Mouse (Mus musculus) liver, embryonic 15.5 days (tissue): ENCODE results near the gene Rapgef4. TPM values are rescaled to one million over a fixed set of nuclear protein-coding genes. Genes with fewer than 3 reads are reported as not detected.

Experiments used
- ATAC-seq: fragments of 200-750 bp; cut with Nextera tagmentation; 2 replicates; pipeline ENCODE4 v1.8.0; 2017; ENCODE audit warnings: moderate number of reproducible peaks, mild to moderate bottlenecking, moderate library complexity; ENCODE audit not compliant: insufficient read depth
- H3K27ac ChIP-seq: fragments of 300-500 bp; sonication (generic); replicated peaks from 2 replicates; pipeline ENCODE4 v1.5.1; 2015; ENCODE audit warnings: mild to moderate bottlenecking, inconsistent platforms
- H3K27me3 ChIP-seq: fragments of 300-500 bp; sonication (generic); 2 replicates; pipeline ENCODE4 v1.6.1; 2015; ENCODE audit warnings: mild to moderate bottlenecking, inconsistent platforms
- H3K36me3 ChIP-seq: fragments of 300-500 bp; sonication (generic); replicated peaks from 2 replicates; pipeline ENCODE4 v1.6.1; 2015; ENCODE audit warnings: moderate library complexity, mild to moderate bottlenecking, inconsistent platforms
- H3K4me1 ChIP-seq: fragments of 300-500 bp; sonication (generic); replicated peaks from 2 replicates; pipeline ENCODE4 v1.6.1; 2015; ENCODE audit warnings: inconsistent platforms
- H3K4me2 ChIP-seq: fragments of 300-500 bp; sonication (generic); 2 replicates; pipeline ENCODE4 v1.6.1; 2015; ENCODE audit warnings: moderate library complexity, mild to moderate bottlenecking, inconsistent platforms
- H3K4me3 ChIP-seq: fragments of 300-500 bp; sonication (generic); replicated peaks from 2 replicates; pipeline ENCODE4 v1.5.1; 2015; ENCODE audit warnings: mild to moderate bottlenecking, inconsistent platforms
- H3K9ac ChIP-seq: fragments of 300-500 bp; sonication (generic); 2 replicates; pipeline ENCODE4 v1.6.1; 2015; ENCODE audit warnings: moderate library complexity, mild to moderate bottlenecking, inconsistent platforms
- H3K9me3 ChIP-seq: fragments of 300-500 bp; sonication (generic); replicated peaks from 2 replicates; pipeline ENCODE4 v1.6.1; 2016; ENCODE audit warnings: inconsistent platforms
- WGBS: fragments of 180-500 bp; shearing (Covaris S2); methylation state at CpG from one replicate; pipeline ENCODE4 v1.1.7; 2015; ENCODE audit warnings: mixed read lengths; ENCODE audit not compliant: insufficient replicate concordance; 5-methylcytosine and 5-hydroxymethylcytosine counted together
- polyA plus RNA-seq: library from polyadenylated mRNA; unstranded; fragments of >200 nt; fragmentation: Nextera tagmentation; extraction: Ambion mirVana; gene quantifications from 2 replicates; pipeline ENCODE4 v1.2.1, GENCODE M21; 2015

The Rapgef4 gene
- polyA plus RNA-seq, 1 experiment from 2014 or later: 6.5 TPM

- Histone ChIP-seq H3K4me3 (peak overlapping the region; percentile 86), H3K9ac (peak overlapping the region; percentile 88), H3K9me3 (no peaks in the 10 kb centered on the region), H3K4me1 (peaks cover 22% of the 10 kb centered on the region), H3K4me2 (peak overlapping the region; percentile 79), H3K36me3 (no peaks in the 10 kb centered on the region), H3K27ac (peak overlapping the region; percentile 60), H3K27me3 (peaks cover 11% of the 10 kb centered on the region; the same call in 1 of the 2 replicates)
- under 1% methylated on average over 60 of the region's 60 CpGs for WGBS
- peak; percentile 56 for ATAC-seq
Measured at GRCm38 (mm10) chr2:72285888-72286661, 305.0 kb downstream of the Rapgef4 start.

- peak overlapping the region; percentile 87 for H3K27ac ChIP-seq
- peak overlapping the region; percentile 66 for H3K4me2 ChIP-seq
- peak overlapping the region; percentile 40 for H3K4me3 ChIP-seq
Measured at GRCm38 (mm10) chr2:72287142-72287541, 306.1 kb downstream of the Rapgef4 start.

GRCm38 (mm10) chr2:72288932-72289534 lies 308.0 kb downstream of the Rapgef4 start:
- Histone ChIP-seq H3K36me3 (no peaks in the 10 kb centered on the region), H3K9ac (no peak overlapping the region), H3K27me3 (peaks cover 2% of the 10 kb centered on the region; the same call in 1 of the 2 replicates), H3K9me3 (no peaks in the 10 kb centered on the region), H3K27ac (no peak overlapping the region), H3K4me3 (no peak overlapping the region), H3K4me2 (no peak overlapping the region), H3K4me1 (peaks cover 22% of the 10 kb centered on the region)
- ATAC-seq: no peak
- 85% methylated on average over 11 of the region's 11 CpGs for WGBS

More at GRCm38 (mm10) chr2:72287142-72287541, 306.1 kb downstream of the Rapgef4 start:
- Histone ChIP-seq H3K9me3 (no peaks in the 10 kb centered on the region), H3K27me3 (peaks cover 7% of the 10 kb centered on the region; the same call in 1 of the 2 replicates), H3K4me1 (peaks cover 22% of the 10 kb centered on the region), H3K9ac (peak overlapping the region; percentile 58), H3K36me3 (no peaks in the 10 kb centered on the region)
- ATAC-seq: peak; percentile 91
- WGBS: 7% methylated on average over 4 of the region's 4 CpGs

GRCm38 (mm10) chr2:72291103-72291502 lies 310.1 kb downstream of the Rapgef4 start:
- 76% methylated on average over 1 of the region's 1 CpGs for WGBS
- no peak for ATAC-seq
- Histone ChIP-seq H3K36me3 (no peaks in the 10 kb centered on the region), H3K9me3 (no peaks in the 10 kb centered on the region), H3K27me3 (no peaks in the 10 kb centered on the region), H3K4me2 (no peak overlapping the region), H3K9ac (no peak overlapping the region), H3K27ac (no peak overlapping the region), H3K4me3 (no peak overlapping the region), H3K4me1 (peaks cover 16% of the 10 kb centered on the region)

GRCm38 (mm10) chr2:72292573-72292972 lies 311.5 kb downstream of the Rapgef4 start:
- no peak overlapping the region for H3K4me3 ChIP-seq
- no peaks in the 10 kb centered on the region for H3K27me3 ChIP-seq
- no peaks in the 10 kb centered on the region for H3K9me3 ChIP-seq
- H3K9ac ChIP-seq: no peak overlapping the region
- H3K4me2 ChIP-seq: no peak overlapping the region
- peaks cover 11% of the 10 kb centered on the region for H3K4me1 ChIP-seq
- H3K36me3 ChIP-seq: no peaks in the 10 kb centered on the region
- WGBS: 76% methylated on average over 8 of the region's 8 CpGs
- H3K27ac ChIP-seq: no peak overlapping the region
- ATAC-seq: no peak

GRCm38 (mm10) chr2:72294994-72295393 lies 314.0 kb downstream of the Rapgef4 start:
- Histone ChIP-seq H3K4me2 (no peak overlapping the region), H3K9me3 (no peaks in the 10 kb centered on the region), H3K4me1 (0 out of 2 replicates have a peak, but pooled peaks cover 3% of the 10 kb centered on the region), H3K36me3 (peaks cover 13% of the 10 kb centered on the region), H3K27me3 (no peaks in the 10 kb centered on the region), H3K4me3 (no peak overlapping the region), H3K9ac (no peak overlapping the region), H3K27ac (no peak overlapping the region)
- ATAC-seq: no peak
- WGBS: 68% methylated on average over 6 of the region's 6 CpGs

GRCm38 (mm10) chr2:72296984-72297715 lies 316.1 kb downstream of the Rapgef4 start:
- no peak overlapping the region for H3K27ac ChIP-seq
- no peak overlapping the region for H3K4me3 ChIP-seq
- no peaks in the 10 kb centered on the region for H3K9me3 ChIP-seq
- 80% methylated on average over 10 of the region's 10 CpGs for WGBS
- no peaks in the 10 kb centered on the region for H3K27me3 ChIP-seq
- H3K36me3 ChIP-seq: peaks cover 19% of the 10 kb centered on the region
- no peak overlapping the region for H3K9ac ChIP-seq
- ATAC-seq: no peak
- H3K4me1 ChIP-seq: 0 out of 2 replicates have a peak, but pooled peaks cover 5% of the 10 kb centered on the region
- no peak overlapping the region for H3K4me2 ChIP-seq

- Histone ChIP-seq H3K4me3 (no peak overlapping the region), H3K9me3 (no peaks in the 10 kb centered on the region), H3K4me2 (no peak overlapping the region), H3K27me3 (no peaks in the 10 kb centered on the region), H3K36me3 (peaks cover 19% of the 10 kb centered on the region), H3K4me1 (0 out of 2 replicates have a peak, but pooled peaks cover 5% of the 10 kb centered on the region), H3K27ac (no peak overlapping the region), H3K9ac (no peak overlapping the region)
- WGBS: 69% methylated on average over 10 of the region's 10 CpGs
- ATAC-seq: no peak
Measured at GRCm38 (mm10) chr2:72297716-72298082, 316.7 kb downstream of the Rapgef4 start.

- ATAC-seq: no peak
- Histone ChIP-seq H3K4me2 (no peak overlapping the region), H3K36me3 (peaks cover 19% of the 10 kb centered on the region), H3K27ac (no peak overlapping the region), H3K9ac (no peak overlapping the region), H3K9me3 (no peaks in the 10 kb centered on the region), H3K4me3 (no peak overlapping the region), H3K4me1 (0 out of 2 replicates have a peak, but pooled peaks cover 5% of the 10 kb centered on the region), H3K27me3 (no peaks in the 10 kb centered on the region)
- 60% methylated on average over 4 of the region's 4 CpGs for WGBS
Measured at GRCm38 (mm10) chr2:72298406-72298805, 317.4 kb downstream of the Rapgef4 start.

- no peaks in the 10 kb centered on the region for H3K9me3 ChIP-seq
- H3K9ac ChIP-seq: no peak overlapping the region
- 71% methylated on average over 9 of the region's 9 CpGs for WGBS
- no peak overlapping the region for H3K4me3 ChIP-seq
- 0 out of 2 replicates have a peak, but pooled peaks cover 5% of the 10 kb centered on the region for H3K4me1 ChIP-seq
- no peak for ATAC-seq
- peaks cover 40% of the 10 kb centered on the region for H3K36me3 ChIP-seq
- no peak overlapping the region for H3K27ac ChIP-seq
- no peaks in the 10 kb centered on the region for H3K27me3 ChIP-seq
- H3K4me2 ChIP-seq: no peak overlapping the region
Measured at GRCm38 (mm10) chr2:72301194-72301916, 320.3 kb downstream of the Rapgef4 start.
